Mouse (Mus musculus): Measurements from ENCODE around the gene Cavin1. TPM values are rescaled to one million over a fixed set of nuclear protein-coding genes. Genes with fewer than 3 reads are reported as not detected.
"Not testable (repeated sequence)": the region's sequence is repeated elsewhere in the genome, so short reads cannot be mapped to it uniquely, and the experiment has no call there.

Gene Cavin1
- 68.4 and 69.6 TPM in 2 replicates for polyA plus RNA-seq (2016; fragmentation: Nextera tagmentation; extraction: Ambion mirVana)

- H3K4me3 ChIP-seq = peak within 1 kb of the TSS; percentile 57
- 1% methylated on average over 20 of the region's 20 CpGs for WGBS
- H3K27ac ChIP-seq = peak within 1 kb of the TSS; percentile 57; the same call in 1 of the 2 replicates
- H3K9me3 ChIP-seq = no peaks in the 10 kb centered on the region
- H3K9ac ChIP-seq = peak within 1 kb of the TSS; percentile 62
- peak; percentile 88 for ATAC-seq (ENCODE audit: insufficient number of reproducible peaks, insufficient read depth, low FRiP score, low TSS enrichment)
- peaks cover 25% of the 10 kb centered on the region for H3K4me1 ChIP-seq
- H3K4me2 ChIP-seq (replicated peaks) = peak within 1 kb of the TSS; percentile 68
- no peaks in the 10 kb centered on the region for H3K36me3 ChIP-seq
- H3K27me3 ChIP-seq = peaks cover 85% of the 10 kb centered on the region
These were observed at the start of gene Cavin1 for GRCm38 (mm10) chr11:100970557-100970937. Gene Cavin1, minus strand, starts transcription at chr11:100970887.

DNA sequence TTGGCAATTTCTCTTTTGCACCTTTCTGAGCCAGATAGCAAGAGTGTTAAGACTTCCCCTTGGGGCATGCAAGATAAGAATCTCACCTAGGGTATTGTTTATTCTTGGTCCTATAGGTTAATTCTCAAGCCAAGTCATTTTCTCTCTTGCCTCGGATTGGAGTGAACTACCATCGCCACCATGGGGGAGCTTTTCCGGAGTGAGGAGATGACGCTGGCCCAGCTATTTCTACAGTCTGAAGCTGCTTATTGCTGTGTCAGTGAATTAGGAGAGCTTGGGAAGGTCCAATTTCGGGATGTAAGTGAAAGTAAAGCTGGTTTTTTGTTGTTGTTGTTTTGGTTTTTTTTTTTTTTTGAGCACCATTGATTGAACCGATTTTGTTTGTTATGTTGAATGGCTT lies 41.0 kb upstream of the Cavin1 start:
- Histone ChIP-seq H3K4me2 (replicated peaks) (no peak overlapping the region), H3K36me3 (peaks cover 7% of the 10 kb centered on the region), H3K27me3 (no peaks in the 10 kb centered on the region), H3K9me3 (no peaks in the 10 kb centered on the region), H3K4me3 (no peak overlapping the region), H3K27ac (no peak overlapping the region), H3K9ac (no peak overlapping the region), H3K4me1 (peaks cover 9% of the 10 kb centered on the region)
- no peak for ATAC-seq (ENCODE audit: insufficient number of reproducible peaks, insufficient read depth, low FRiP score, low TSS enrichment)
- 80% methylated on average over 6 of the region's 6 CpGs for WGBS

GRCm38 (mm10) chr11:101009888-101010784 lies 39.4 kb upstream of the Cavin1 start:
- H3K4me2 ChIP-seq (replicated peaks) = peak overlapping the region; percentile 74
- H3K9ac ChIP-seq = peak overlapping the region; percentile 73
- 11% methylated on average over 29 of the region's 29 CpGs for WGBS
- H3K4me1 ChIP-seq = peaks cover 9% of the 10 kb centered on the region
- peak overlapping the region; percentile 84 for H3K27ac ChIP-seq
- H3K36me3 ChIP-seq = peaks cover 7% of the 10 kb centered on the region
- peak overlapping the region; percentile 68 for H3K4me3 ChIP-seq
- ATAC-seq (ENCODE audit: insufficient number of reproducible peaks, insufficient read depth, low FRiP score, low TSS enrichment) = no peak
- H3K9me3 ChIP-seq = no peaks in the 10 kb centered on the region
- H3K27me3 ChIP-seq = no peaks in the 10 kb centered on the region

DNA sequence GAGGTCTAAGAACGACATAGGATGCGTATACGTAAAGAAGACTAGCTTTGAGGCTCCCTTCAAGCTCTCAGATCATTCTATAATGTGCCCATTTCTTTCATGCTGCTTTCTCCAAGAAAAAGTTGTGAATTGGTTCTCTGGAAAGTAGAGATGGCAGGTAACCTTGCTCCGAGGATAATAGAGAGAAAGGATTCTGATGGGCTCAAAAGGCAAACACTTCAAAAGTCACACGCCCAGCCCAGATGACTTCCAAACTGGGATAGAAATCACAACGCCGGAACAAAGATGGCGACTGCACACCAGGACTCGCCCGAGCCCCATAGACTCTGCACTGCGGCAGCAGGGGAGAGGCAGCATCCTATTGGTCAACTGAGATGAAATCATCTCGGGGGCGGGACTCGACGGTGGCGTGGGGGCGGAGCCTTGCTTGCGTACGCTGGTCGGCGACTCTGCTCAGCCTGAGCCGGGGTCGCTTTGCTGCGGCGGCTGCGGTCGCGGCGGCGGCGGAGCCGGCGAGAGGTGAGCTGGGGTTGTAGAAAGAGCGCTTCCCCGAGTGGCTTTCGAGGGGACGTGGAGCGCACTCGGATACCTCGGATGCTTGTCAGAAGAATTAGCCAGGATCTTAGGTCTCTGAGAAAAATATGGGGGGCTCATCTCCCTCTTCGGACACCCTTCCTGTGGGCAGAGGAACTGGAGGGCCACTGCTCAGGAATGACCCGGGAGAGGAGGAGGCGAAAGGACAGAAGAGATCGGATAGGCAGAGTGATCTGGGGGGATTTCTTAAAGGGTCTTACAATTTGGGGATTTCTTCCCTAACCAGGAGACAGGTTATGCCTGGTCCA lies 38.6 kb upstream of the Cavin1 start, which contains the start of gene Atp6v0a1:
Gene Atp6v0a1 (plus strand): TSS at position 407 of the 842 bp plus-strand sequence.
- H3K27ac ChIP-seq = peak within 1 kb of the TSS; percentile 84
- peaks cover 4% of the 10 kb centered on the region for H3K36me3 ChIP-seq
- no peaks in the 10 kb centered on the region for H3K27me3 ChIP-seq
- peak within 1 kb of the TSS; percentile 73 for H3K9ac ChIP-seq
- H3K4me2 ChIP-seq (replicated peaks) = peak within 1 kb of the TSS; percentile 74
- ATAC-seq (ENCODE audit: insufficient number of reproducible peaks, insufficient read depth, low FRiP score, low TSS enrichment) = peak; percentile 99
- H3K4me1 ChIP-seq = peaks cover 9% of the 10 kb centered on the region
- H3K9me3 ChIP-seq = no peaks in the 10 kb centered on the region
- H3K4me3 ChIP-seq = peak within 1 kb of the TSS; percentile 68
- WGBS = under 1% methylated on average over 44 of the region's 44 CpGs

DNA sequence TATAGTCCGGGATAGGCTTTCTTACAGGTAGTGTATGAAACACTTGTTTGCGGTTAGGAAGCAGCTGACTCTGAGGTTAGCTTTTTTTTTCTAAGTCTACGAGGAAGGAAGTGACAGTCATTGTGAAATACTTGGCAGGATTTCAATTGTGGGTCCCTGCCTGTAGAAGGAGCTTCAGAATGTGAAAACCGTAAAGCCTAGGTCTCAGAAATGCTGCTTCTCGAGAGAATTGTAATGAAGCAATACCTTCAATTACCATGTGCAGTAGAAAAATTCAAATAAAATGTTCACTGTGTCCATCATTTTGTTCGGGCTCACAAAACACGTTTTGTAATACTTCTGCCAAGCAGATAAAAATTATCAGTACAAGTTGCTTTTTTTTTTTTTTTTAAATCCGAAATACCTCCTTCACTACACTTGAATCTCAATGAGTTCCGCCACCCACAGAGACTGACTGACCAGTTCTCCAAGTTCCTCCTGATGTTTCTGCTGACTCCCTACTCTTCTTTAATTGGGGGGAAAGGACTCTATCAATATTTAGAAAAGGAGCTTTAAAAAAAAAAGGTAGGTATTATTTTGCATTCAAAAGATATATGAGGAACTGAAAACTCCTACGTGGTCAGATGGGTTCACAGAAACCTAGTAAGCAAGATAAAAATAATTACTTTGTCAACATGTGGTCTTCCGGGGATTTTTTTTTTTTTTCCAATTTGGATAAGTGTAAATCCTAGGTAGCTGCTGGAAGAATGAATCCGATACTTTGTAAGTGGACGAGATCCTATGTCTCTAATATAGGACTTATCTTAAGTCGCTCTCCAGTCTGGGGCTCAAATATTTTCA lies 37.7 kb upstream of the Cavin1 start:
- H3K27ac ChIP-seq = peak overlapping the region; percentile 84
- ATAC-seq (ENCODE audit: insufficient number of reproducible peaks, insufficient read depth, low FRiP score, low TSS enrichment) = no peak

GRCm38 (mm10) chr11:101003025-101003685 lies 32.5 kb upstream of the Cavin1 start:
- Histone ChIP-seq H3K4me2 (replicated peaks) (no peak overlapping the region), H3K4me1 (no peaks in the 10 kb centered on the region)

More for the DNA sequence above, 37.7 kb upstream of the Cavin1 start:
- H3K36me3 ChIP-seq = peaks cover under 1% of the 10 kb centered on the region; the same call in 1 of the 2 replicates
- peak overlapping the region; percentile 74 for H3K4me2 ChIP-seq (replicated peaks)
- H3K9me3 ChIP-seq = no peaks in the 10 kb centered on the region
- H3K4me3 ChIP-seq = peak overlapping the region; percentile 68
- 0 out of 2 replicates have a peak overlapping the region, but pooled peaks have one; percentile 73 for H3K9ac ChIP-seq
- peaks cover 9% of the 10 kb centered on the region for H3K4me1 ChIP-seq
- WGBS = 54% methylated on average over 14 of the region's 14 CpGs
- no peaks in the 10 kb centered on the region for H3K27me3 ChIP-seq

GRCm38 (mm10) chr11:101001875-101002552 lies 31.3 kb upstream of the Cavin1 start:
- 66% methylated on average over 6 of the region's 6 CpGs for WGBS
- not testable (repeated sequence) for ATAC-seq (ENCODE audit: insufficient number of reproducible peaks, insufficient read depth, low FRiP score, low TSS enrichment); H3K4me1 ChIP-seq

More at GRCm38 (mm10) chr11:101003025-101003685, 32.5 kb upstream of the Cavin1 start:
- Histone ChIP-seq H3K9me3 (no peaks in the 10 kb centered on the region), H3K36me3 (no peaks in the 10 kb centered on the region), H3K27ac (no peak overlapping the region), H3K9ac (no peak overlapping the region), H3K4me3 (no peak overlapping the region), H3K27me3 (peaks cover 8% of the 10 kb centered on the region; the same call in 1 of the 2 replicates)
- 46% methylated on average over 3 of the region's 3 CpGs for WGBS
- ATAC-seq (ENCODE audit: insufficient number of reproducible peaks, insufficient read depth, low FRiP score, low TSS enrichment) = no peak

DNA sequence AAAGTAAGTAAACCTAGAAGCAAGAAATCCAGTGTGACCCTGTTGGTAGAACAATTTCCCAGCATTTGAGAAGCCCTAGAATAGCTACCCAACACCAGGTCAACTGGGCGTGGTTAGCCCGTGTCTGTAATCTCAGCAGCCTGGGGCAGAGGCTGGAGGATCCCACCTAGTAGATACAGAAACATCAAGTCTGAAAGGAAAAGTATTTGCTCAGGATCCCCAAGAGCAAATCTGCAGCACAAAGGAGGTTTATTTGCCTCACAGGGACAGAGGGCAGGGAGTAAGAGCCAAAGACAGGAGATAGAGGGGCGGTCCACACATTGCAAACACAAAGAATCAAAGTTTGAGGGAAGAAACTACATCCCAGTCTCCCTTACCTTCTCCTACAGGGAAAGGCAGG lies 28.6 kb upstream of the Cavin1 start:
- H3K27ac ChIP-seq = no peak overlapping the region
- no peaks in the 10 kb centered on the region for H3K36me3 ChIP-seq
- no peak overlapping the region for H3K4me3 ChIP-seq
- no peaks in the 10 kb centered on the region for H3K4me1 ChIP-seq
- no peak overlapping the region for H3K9ac ChIP-seq
- H3K9me3 ChIP-seq = no peaks in the 10 kb centered on the region
- no peak for ATAC-seq (ENCODE audit: insufficient number of reproducible peaks, insufficient read depth, low FRiP score, low TSS enrichment)
- no peak overlapping the region for H3K4me2 ChIP-seq (replicated peaks)
- H3K27me3 ChIP-seq = peaks cover 12% of the 10 kb centered on the region; the same call in 1 of the 2 replicates
- WGBS = 63% methylated on average over 3 of the region's 3 CpGs

More at GRCm38 (mm10) chr11:101001875-101002552, 31.3 kb upstream of the Cavin1 start:
- H3K9ac ChIP-seq; H3K4me2 ChIP-seq (replicated peaks); H3K27me3 ChIP-seq; H3K9me3 ChIP-seq; H3K4me3 ChIP-seq; H3K36me3 ChIP-seq; H3K27ac ChIP-seq: not testable (repeated sequence)

DNA sequence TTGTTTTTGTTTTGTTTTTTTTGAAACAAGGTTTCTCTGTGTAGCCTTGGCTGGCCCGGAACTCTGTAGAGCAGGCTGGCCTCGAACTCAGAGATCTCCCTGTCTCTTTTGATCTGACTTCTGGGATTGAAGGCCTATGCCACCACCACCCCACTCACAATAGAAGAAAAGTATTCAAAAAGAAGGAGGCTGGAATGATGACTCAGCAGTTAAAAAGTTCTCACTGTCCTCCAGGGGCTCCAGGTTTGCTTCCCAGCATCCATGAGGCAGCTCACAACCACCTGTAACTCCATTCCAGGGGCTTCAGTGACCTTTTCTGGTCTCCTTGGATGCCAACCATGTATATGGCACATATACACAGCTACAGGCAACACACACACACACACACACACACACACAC lies 28.1 kb upstream of the Cavin1 start:
- H3K4me2 ChIP-seq (replicated peaks) = no peak overlapping the region
- 83% methylated on average over 2 of the region's 2 CpGs for WGBS
- H3K27ac ChIP-seq = no peak overlapping the region
- H3K9me3 ChIP-seq = no peaks in the 10 kb centered on the region
- no peak overlapping the region for H3K4me3 ChIP-seq
- H3K4me1 ChIP-seq = no peaks in the 10 kb centered on the region
- peaks cover 12% of the 10 kb centered on the region; the same call in 1 of the 2 replicates for H3K27me3 ChIP-seq
- no peak for ATAC-seq (ENCODE audit: insufficient number of reproducible peaks, insufficient read depth, low FRiP score, low TSS enrichment)
- no peak overlapping the region for H3K9ac ChIP-seq
- no peaks in the 10 kb centered on the region for H3K36me3 ChIP-seq

- Histone ChIP-seq H3K27ac (no peak overlapping the region), H3K27me3 (peaks cover 12% of the 10 kb centered on the region; the same call in 1 of the 2 replicates), H3K36me3 (no peaks in the 10 kb centered on the region), H3K4me3 (no peak overlapping the region), H3K9me3 (no peaks in the 10 kb centered on the region), H3K9ac (no peak overlapping the region), H3K4me2 (replicated peaks) (no peak overlapping the region), H3K4me1 (no peaks in the 10 kb centered on the region)
- 76% methylated on average over 4 of the region's 4 CpGs for whole genome bisulfite sequencing
- ATAC-seq (ENCODE audit: insufficient number of reproducible peaks, insufficient read depth, low FRiP score, low TSS enrichment) = no peak
These were observed 25.8 kb upstream of the Cavin1 start for GRCm38 (mm10) chr11:100996501-100996900.

Data from embryonic facial prominence, embryonic 12.5 days (tissue).